Mouse (Mus musculus) cortical plate, adult 2 months (tissue): ENCODE measurements around the gene Parp16.

ENCODE experiments used
- CTCF ChIP-seq: fragments of 200-500 bp; IDR thresholded peaks from 2 replicates; pipeline ENCODE4 v1.5.1; 2011; ENCODE audit warnings: mild to moderate bottlenecking, control low read depth, low read length; ENCODE audit not compliant: insufficient read depth; ENCODE audit errors: extremely low read depth
- POLR2A ChIP-seq: fragments of 200-500 bp; IDR thresholded peaks from 2 replicates; pipeline ENCODE4 v1.6.1; 2011; ENCODE audit warnings: mild to moderate bottlenecking, low read length, control low read depth; ENCODE audit not compliant: insufficient read depth; ENCODE audit errors: extremely low read depth

- TF ChIP-seq CTCF (no peak), POLR2A (no peak)
These were observed 20.5 kb downstream of the Parp16 start for GRCm38 (mm10) chr9:65215494-65216126.
